Mouse (Mus musculus): ENCODE data around the gene Aicda. TPM values are rescaled to one million over a fixed set of nuclear protein-coding genes. Genes with fewer than 3 reads are reported as not detected.

Aicda gene
- total RNA-seq, 4 experiments from 2014 or later = not detected

DNA sequence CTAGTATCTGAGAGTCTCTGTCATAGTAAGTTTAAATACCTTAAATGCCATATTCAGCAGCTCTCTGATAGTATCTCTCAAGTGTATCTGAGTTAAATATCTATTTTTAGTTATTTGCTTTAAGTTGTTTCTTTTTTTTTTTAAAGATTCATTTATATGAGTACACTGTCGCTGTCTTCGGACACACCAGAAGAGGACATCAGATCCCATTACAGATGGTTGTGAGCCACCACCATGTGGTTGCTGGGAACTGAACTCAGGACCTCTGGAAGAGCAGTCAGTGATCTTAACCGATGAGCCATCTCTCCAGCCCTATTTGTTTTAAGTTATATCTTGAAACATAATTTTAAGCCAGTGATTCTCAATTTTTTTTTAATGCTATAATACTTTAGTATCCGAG, 47.4 kb downstream of the Aicda start:
- DNase-seq = no peak

DNA sequence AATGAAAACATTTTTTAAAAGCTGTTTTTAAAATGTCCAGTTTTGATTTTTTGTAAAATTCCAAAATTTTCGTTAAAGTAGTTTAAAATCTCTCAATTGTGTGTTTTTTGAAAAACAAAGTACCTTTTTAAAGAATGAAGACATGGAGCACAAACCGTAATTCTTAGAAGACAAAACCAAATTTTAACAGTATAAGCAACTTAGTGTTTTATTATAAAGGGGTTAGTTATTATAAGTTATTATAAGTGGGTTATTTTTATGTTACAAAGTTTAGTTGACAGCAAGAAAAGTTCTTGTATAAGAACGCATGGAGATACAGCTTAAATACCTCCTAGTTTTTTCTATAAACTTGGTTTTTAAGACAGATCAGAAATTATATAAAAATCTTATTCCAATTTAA, 48.0 kb downstream of the Aicda start:
- no peak for DNase-seq

- peak; percentile 79 for DNase-seq
Observed at GRCm38 (mm10) chr6:122602242-122602991, 48.8 kb downstream of the Aicda start, which contains the start of gene Apobec1. Apobec1 (minus strand) TSS chr6:122602444.

- no peak for DNase-seq
Observed at GRCm38 (mm10) chr6:122602992-122603322, 49.4 kb downstream of the Aicda start.

- no peak for DNase-seq
Observed at GRCm38 (mm10) chr6:122604260-122604659, 50.7 kb downstream of the Aicda start.

- DNase-seq = no peak
Observed at GRCm38 (mm10) chr6:122605483-122605882, 51.9 kb downstream of the Aicda start.

DNA sequence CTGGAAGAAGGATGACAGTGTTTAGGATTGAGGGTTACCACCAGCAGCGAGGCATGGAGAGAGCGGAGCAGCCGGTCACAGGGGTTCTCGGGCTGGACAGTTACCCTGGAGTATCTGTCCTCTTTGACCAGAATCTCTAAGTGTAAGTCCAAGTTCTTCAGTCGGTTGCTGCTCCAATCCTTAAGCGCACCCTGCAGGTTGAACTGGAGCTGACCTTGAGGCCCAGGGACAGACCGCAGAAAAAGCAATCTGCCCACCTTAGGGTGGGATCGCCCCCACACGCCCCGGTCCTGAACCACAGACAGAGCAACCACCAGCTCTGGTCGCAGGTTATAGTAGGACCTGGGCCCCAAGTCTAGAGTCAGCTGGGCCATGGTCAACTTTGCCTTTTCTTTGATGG, 53.1 kb downstream of the Aicda start:
- no peak for DNase-seq

GRCm38 (mm10) chr6:122607700-122608099, 54.1 kb downstream of the Aicda start:
- DNase-seq = no peak

GRCm38 (mm10) chr6:122608434-122609376, 55.1 kb downstream of the Aicda start:
- no peak for DNase-seq

DNA sequence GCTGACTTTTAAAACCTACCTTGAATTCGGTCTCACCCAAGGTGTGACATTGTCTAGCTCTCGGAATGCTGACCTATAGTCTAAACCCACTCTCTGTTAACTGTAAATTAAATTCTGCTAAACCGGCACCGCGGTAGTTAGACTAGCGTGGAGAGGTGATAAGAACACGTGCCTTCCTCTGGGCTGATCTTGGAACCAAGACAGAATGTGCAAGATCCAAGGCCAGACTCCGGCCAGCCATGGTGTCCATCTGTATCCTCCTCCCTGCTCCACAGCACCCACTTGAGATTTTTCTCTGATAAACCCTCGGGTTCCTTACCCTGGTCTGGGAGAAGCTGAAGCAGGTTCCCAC, 55.8 kb downstream of the Aicda start:
- DNase-seq = no peak

DNA sequence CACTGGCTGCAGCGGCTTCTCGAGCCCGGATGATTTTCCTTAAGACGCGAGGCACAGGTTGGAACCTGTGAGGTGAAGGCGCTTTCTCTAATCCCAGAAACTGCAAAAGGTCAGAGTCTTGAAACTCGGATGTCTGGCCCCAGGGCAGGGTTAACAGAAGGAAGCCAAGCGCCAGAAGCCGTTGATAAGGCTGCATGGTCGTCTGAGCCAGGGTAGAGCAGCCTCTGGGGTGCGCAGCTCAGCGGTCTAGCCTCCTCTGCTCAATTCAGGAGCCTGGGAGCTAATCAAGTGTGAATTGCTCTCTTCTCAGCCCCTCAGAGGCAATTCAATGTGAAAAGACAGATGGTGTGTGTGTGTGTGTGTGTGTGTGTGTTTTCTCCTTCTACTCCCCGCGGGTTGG, 56.2 kb downstream of the Aicda start, which contains the start of gene Gdf3:
TSS of gene Gdf3 (minus strand) at position 317 of the 400 bp plus-strand sequence.
- no peak for DNase-seq

- no peak for DNase-seq
Observed at GRCm38 (mm10) chr6:122612426-122612825, 58.8 kb downstream of the Aicda start.

Other genes with a start within 250 kb of the Aicda start
- gene M6pr, start 245.1 kb upstream of the Aicda start, total RNA-seq (2022) = 100 to 1,000 TPM; 149 to 174 (median 167) TPM
- 10 to 100 TPM; 24.0 to 40.3 (median 30.0) TPM for gene Phc1, start 213.2 kb upstream of the Aicda start, total RNA-seq (2022)
- gene Rimklb, start 55.0 kb upstream of the Aicda start, total RNA-seq (2022) = under 1 TPM in 2 of 4 experiments, not detected in 2; 0.44 to 0.70 TPM
- 10 to 100 TPM in 2 of 4 experiments, 1 to 10 TPM in 2; 7.4 to 14.4 (median 10.0) TPM for gene Mfap5, start 48.0 kb upstream of the Aicda start, total RNA-seq (2022)
- 10 to 100 TPM; 13.4 to 29.5 (median 19.3) TPM for gene Apobec1, start 48.6 kb downstream of the Aicda start, total RNA-seq (2022)
- under 1 TPM; 0.14 to 0.48 (median 0.24) TPM for gene Gdf3, start 56.3 kb downstream of the Aicda start, total RNA-seq (2022)
- gene Dppa3, start 72.6 kb downstream of the Aicda start, total RNA-seq (2022) = not detected
- not detected for gene Nanog, start 153.7 kb downstream of the Aicda start, total RNA-seq (2022)
- gene Slc2a3, start 247.8 kb downstream of the Aicda start, total RNA-seq (2022) = 10 to 100 TPM; 10.3 to 17.0 (median 11.7) TPM

Measured in adrenal gland, adult 8-10 months (tissue).